Mouse (Mus musculus) granulocyte monocyte progenitor cell, adult 5-6 weeks (primary cell): Measurements from ENCODE around the gene Cenpn. TPM values are rescaled to one million over a fixed set of nuclear protein-coding genes. Genes with fewer than 3 reads are reported as not detected.

Experiments
- ATAC-seq: replicated peaks from 2 replicates; pipeline ENCODE4 v1.8.0; 2016; ENCODE audit warnings: mild to moderate bottlenecking, moderate TSS enrichment, inconsistent platforms; ENCODE audit not compliant: poor library complexity, severe bottlenecking
- total RNA-seq, 2 experiments: library from RNA; stranded (forward) in 1 of 2; stranded (reverse) in 1 of 2; fragments of 200-712, 200-1000 nt in 1 of 2; fragments of >200 nt in 1 of 2; fragmentation: Nextera tagmentation in 1 of 2; gene quantifications; 2 replicates each; pipeline ENCODE4 v1.2.3; 2014 to 2017

Gene Cenpn
- total RNA-seq (2014; fragmentation: Nextera tagmentation) (22.0 and 38.4 TPM in 2 replicates), total RNA-seq (2017) (33.9 and 43.1 TPM in 2 replicates)

DNA sequence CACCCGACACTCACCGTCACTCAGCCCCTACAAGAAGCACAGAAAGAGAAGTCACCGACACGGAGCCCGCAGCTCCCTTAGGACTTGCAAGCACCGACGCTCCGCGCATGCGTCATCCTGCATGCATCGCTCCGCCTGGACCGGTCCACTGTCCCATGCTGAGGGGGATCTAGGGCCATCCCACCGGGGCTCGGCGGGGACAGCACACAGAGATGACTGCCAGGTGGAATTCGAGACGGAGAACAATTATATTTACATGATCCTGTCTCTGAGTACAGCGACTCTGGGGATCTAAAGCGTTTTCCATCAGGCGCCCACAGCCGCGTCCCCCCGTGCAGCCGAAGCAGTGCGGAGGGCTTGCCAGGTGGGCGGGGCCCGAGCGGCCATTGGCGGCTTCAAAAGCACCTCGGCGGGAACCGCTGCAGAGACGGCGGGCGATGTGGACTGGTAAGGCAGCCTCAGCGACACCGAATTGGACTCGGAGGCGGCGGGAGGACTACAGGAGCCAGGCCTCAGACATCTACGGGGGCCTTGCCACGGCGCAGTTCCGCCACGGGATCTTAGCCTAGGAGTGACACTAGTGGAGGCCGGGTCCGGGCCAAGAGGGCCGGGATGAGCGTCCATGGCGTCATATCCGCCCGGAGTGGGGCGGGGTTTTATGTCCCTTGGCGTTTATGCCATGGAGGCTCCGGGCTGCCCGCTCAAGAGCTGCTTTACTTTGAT is at the start of gene Cenpn, which contains the start of gene Cmc2:
Gene Cenpn, plus strand, starts transcription at position 394 of the 723 bp plus-strand sequence.
Gene Cmc2, minus strand, starts transcription at position 119 of the 723 bp plus-strand sequence.
- peak; percentile 87 for ATAC-seq

DNA sequence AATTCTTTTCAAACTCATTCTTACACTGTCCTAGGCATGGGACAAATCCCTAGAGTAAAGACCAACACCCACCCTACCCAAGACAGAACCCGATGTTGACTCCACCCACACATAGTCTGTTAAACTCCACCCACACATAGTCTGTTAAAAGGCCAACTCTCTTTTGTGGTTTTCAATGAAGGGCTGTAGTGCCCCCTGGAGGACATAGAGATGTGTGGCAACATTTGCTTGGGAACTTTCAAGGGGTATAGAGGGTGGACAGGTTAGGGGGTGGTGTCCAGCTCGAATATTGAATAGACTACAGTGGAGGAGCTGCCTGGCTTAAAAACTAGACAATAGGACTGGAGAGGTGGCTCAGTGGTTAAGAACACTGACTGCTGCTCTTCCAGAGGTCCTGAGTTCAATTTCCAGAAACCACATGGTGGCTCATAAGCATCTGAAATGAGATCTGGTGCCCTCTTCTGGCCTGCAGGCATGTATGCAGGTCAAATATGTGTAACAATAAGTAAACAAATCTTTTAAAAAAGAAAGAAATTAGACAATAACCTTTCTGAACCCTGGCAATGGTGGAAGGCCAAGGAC is 48.7 kb upstream of the Cenpn start:
- ATAC-seq, result peak; percentile 41

DNA sequence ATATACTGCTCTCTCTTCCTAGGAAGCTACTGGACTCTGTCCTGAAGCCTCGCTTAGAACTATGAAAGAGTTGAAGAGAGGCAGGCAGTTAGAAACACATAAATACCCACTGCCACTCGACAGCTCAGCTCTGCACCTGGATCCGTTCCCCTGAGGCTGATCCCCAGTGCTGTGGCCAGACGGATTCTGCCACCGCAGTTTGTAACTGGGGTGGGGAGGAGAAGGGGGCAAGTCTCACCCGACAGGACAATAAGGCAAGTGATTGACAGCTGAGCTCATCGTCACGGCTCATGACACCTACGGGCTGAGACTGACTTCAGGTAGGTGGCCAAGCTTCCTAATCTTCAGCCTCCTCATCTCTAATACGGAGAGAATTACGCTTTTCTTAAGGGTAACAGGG is 47.9 kb upstream of the Cenpn start:
- ATAC-seq, result no peak

DNA sequence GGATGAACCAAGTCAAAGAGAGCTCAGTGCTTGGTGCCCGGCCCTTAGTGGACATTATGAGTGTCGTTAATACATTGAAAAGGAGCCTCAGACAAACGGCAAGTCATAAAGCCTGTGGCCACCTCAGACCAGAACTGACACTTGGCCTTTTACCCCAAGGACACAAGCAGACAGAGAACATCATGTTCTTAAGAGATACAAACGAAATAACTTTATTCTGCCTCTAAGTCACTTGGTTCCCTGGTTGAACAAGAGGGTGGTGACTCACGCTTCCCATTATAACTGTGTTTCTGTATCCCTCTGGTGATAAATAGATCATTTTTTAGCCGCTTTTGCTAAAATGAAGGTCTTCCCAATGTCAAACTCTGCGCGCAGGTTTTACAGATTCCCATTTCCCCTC is 47.5 kb upstream of the Cenpn start:
- no peak for ATAC-seq

DNA sequence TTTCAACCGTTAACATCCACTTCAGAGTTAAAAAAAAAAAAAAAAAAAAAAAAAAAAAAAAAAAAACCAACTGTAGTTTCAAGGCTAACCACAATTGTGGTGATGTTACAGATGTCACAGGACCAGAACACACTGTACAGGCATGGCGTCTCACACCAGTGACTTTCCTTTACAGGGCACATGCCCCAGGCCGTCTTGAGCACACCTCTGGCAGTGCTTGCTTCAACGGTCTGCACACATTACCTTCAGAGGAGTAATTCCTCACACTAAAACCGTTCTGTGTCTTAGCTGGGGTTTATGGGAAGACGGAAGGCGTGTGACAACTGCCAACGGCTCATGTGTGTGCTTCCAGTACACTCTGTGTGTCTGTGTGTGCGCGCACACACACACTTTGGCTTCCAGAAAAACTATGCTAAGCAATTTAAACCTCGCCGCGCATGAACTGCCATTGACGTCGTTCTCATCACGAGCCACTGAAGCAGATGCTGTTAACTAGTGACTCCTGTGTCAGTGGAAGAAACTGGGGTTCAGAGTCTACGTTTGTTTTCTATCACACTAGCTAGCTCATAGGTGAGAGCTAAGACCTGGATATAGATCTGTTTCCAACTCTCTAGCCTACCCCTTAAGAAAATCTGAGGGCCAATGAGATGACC is 45.6 kb upstream of the Cenpn start:
- ATAC-seq, result peak; percentile 67

DNA sequence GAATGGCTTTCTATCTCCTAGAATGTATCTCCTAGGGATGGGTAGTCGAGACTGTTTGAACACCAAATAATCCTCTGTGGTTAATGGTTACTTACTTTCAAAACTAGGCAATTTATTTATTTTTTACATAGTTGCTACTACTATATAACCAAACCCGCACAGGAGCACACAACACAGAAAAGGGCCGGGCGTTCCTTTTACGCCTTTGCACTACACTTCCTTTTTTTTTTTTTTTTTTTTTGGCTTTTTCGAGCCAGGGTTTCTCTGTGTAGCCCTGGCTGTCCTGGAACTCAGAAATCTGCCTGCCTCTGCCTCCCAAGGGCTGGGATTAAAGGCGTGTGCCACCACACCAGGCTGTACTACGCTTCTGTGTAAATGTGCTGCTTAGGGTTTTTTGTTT is 40.1 kb upstream of the Cenpn start:
- no peak for ATAC-seq

DNA sequence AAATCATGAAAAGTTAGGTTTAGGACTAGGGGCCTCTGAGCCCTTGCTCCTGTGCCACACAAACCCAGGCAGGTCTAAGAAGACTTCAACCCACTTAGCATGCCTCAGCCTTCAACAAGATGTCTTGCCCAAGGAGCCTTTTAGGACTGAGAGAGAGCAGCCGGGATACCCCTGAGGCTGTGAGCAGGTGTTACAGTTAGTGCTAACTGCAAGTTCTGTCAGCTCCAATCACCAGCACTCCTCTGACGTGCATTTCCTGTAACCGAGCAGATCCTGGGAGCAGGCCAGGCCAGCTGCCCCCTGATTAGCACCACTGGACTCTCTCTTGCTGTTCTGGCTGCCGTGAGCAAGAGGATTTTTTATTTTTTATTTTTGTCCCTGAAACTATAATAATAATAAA is 33.7 kb upstream of the Cenpn start:
- ATAC-seq, result no peak

DNA sequence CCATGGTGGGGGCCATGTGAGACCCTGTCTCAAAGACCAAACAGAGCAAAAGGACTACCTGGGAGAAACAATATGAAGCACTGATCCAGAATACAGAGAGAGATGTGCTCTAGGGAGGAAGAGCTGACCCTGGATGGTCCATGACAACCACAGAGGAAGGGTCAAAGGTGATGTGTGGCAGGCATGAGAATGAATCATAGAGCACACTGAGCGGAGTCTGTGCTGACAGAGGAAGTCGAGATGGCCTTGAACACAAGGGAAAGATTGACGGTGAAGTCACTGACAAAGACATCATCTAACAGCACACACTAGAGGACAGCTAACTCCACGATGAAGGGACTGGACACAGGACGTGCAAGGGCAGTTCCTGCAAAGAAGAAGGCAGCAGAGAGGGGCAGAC is 30.1 kb upstream of the Cenpn start:
- no peak for ATAC-seq

DNA sequence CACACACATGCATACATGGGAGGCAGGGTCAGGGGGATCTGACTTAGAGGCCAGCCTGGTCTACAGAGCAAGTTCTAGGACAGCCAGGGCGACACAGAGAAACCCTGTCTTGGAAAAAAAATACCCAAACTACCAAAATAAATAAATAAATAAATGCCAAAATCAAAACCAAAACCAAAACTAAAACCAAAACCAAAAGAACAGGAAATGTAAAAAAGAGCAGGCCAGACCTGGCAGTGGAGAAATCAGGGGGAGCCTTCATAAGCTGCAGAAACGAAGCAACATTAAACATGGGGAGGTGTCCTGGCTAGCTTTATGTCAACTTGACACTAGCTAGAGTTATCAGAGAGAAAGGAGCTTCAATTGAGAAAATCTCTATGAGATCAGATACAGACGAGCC is 29.4 kb upstream of the Cenpn start:
- ATAC-seq, result no peak

DNA sequence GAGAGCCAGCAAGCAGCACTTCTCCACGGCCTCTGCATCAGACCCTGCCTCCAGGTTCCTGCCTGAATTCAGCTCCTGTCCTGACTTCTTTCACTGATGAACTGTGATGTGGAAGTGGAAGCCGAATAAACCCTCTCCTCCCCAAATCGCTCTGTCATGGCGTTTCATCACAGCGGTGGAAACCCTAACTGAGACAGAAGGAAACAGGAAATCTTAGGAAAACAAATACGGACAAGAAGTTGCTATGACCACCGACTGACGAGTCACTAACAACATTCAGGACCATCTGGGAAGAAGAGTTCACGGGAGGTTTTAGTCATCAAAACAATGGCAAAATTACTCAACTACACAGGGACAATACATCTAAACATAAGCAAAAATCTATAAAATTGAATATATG is 28.9 kb upstream of the Cenpn start:
- peak; percentile 84 for ATAC-seq

DNA sequence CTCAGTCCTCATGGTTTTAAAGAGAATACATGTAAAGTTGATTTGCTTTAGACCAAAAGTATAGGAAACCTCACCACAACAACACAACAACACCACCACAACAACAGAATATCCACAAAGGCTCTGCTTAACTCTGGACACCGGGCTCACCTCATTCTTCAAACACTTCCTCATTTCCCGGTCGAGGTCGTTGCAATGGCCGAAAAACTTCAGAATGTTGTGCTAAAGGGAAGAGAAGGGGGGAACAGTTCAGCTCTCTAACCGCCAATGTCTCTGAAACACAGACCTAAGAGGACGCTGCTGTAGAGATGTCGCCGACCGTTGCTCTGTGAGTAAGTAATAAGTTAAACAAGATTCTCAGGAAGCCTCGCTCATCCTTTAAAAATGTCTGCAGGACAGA is 27.6 kb upstream of the Cenpn start:
- ATAC-seq, result peak; percentile 55

DNA sequence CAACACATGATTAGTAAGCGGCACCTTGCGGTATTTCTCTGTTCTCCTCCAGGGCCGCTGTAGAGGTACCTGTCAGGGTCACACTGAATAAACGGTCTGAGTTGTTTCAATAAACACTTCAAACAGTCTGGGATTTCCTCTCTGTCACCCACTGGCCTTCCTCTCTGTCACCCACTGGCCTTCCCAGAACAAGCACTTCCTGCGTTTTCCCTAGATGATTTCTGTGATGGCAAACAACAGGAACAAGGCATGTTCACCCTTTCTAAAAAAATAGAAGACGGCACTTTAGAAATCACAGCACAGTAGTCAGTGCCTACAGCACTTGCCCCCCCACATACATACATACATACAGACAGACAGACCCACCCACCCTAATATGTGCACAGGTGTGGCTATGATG is 26.0 kb upstream of the Cenpn start:
- ATAC-seq, result no peak

DNA sequence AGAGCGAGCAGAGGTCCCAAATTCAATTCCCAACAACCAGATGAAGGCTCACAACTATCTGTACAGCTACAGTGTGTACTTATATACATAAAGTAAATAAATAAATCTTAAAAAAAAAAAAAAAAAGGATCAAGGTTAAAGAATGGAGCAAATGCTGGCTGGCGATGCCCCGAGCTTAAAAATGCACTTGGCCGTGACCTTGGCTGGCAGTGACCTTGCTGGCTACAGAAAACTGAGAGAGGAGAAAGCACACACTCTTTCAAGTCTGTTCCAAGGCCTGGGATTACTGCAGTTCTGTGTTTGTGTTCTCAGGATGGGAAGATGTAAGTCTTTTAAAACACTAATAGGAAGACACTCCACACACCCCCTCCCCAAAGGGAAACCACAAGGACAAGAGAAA is 16.8 kb upstream of the Cenpn start:
- no peak for ATAC-seq

DNA sequence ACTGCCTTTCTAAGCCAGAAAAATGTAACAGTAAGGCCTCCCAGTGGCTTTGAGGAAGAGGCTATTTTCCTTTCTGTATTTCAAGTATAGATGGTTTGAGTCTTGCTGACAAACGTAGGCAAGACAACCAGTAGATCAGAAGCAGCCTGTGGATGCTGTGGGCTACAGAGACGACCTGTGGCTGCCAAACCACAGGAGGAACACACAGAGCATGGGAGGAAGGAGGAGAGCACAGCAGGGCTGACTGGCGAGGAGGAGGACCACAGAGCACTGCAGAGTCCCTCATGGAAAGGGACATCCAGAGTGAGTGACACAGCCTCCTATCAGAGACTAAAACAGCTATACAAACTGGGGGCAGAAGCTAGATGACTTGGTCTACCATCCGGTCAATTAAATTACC is 16.3 kb upstream of the Cenpn start:
- no peak for ATAC-seq

DNA sequence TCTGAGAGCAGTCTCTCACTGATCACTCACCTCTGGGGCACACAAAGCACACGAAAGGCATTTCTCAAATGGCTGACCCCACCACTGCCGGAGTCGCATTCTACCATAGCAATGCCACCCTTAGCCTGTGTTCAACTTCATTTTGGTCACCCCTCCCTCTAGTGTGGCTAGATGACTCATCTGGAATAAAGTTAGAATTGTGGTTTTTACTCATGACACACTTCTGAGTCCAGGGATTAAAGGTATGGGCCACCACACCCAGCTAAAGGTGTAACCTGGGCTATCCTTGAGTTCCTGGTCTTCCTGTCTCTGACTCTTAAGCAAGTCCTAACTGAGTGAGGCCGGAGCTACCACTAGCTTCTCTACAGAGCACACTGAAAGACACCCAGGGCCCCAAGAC is 15.7 kb upstream of the Cenpn start:
- ATAC-seq, result no peak

DNA sequence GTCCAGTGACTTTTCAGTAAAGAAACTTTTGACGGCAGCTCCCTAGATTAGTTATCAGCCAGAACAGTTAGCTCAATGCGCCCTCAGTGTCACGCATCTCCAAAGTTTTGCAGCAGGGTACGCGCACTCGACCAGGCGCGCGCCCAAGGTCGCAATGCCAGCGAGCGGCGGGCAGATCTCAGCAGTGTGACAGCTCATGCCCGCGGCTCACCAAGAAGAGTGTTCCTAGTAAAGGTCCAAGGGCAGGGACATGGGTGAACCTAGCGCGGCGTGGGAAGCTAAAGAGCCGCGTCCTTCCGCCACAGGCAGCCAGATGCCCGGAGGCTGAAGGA is 559 bp upstream of the Cenpn start:
- ATAC-seq, result no peak

DNA sequence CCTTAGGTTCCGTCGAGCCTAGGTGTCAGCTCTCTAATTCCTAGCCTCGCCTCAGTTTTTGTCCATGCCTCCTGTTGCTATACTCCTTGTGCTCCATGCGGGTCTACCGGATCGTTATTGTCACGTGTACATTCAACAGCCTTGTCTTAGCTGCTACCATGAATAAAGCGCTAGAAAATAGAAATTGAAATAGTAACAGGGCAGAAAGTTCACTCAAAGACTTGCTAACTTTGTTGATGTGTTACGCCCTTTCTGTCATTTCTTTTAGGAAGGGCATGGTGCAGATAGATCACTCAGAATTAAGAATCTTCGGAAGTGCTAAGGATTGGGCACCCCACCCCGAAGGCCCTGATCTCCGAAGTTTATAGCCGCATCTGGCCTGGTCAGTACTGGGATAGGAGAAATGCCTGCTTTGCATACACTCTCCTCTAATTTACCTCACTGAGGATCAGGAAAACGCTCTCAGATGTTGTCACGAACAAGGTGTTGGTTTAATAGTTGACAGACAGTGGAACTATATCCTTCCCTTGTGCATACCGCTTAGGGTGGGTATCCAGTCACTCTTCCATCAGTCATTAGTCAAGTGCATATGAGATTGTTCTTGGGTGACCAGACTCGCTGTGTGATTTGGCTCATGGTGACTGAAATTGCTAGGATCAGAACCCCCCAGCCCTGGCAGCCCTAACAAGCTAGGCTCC is 679 bp downstream of the Cenpn start:
- ATAC-seq, result no peak

DNA sequence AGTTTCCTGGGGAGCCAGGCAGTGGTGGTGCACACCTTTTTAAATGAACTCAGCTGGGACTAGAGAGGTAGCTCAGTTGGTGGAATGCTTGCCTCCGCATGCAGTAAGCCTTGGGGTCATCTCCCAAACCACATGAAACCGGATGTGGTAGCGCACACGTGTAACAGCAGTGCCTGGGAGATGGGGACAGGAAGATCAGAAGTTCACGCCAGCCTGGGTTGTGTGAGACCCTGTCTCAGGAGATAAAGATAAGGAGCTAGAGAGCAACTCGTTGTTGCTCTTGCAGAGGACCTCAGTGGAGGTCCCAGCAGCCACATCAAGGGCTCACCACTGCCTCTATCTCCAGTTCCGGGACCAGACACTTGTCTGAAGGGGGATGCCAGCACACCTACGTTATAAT is 2.0 kb downstream of the Cenpn start:
- ATAC-seq, result no peak

DNA sequence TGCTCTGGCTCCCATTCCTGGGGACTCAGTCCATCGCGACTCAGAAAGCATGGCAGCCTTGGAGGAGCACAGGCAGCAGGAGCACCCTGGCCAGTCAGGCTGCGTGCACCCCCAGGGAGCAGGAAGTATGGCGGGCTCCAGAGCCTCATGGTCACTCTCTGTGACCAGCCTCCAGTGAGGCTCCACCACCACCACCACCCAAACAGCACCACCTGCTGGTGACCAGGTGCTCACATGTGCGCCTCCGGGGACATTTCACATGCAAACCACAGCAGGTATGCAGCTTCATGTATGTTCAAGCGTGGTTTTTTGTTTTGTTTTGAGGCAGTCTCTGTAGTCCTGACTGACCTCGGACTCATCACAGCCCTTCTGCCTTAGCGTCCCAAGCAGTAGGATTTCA is 6.3 kb downstream of the Cenpn start:
- ATAC-seq, result peak; percentile 88

DNA sequence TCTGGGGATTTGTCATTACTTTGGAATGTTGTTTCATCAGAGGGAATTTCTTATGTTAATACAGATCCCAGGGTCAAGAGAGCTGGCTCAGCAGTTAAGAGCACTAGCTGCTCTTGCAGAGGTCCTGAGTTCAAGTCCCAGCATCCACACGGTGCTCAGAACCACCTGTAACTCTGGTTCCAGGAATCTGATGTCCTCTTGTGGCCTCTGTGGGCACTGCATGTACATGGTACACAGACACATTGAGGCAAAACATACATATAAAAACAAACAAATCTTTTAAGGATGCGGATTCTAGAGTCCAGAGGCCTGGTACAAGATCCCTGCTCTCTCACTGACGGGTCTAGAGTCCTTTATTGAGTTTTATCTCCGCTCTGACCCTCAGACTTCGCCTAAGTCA is 7.1 kb downstream of the Cenpn start:
- ATAC-seq, result 0 out of 2 replicates have a peak, but pooled peaks have one; percentile 27

DNA sequence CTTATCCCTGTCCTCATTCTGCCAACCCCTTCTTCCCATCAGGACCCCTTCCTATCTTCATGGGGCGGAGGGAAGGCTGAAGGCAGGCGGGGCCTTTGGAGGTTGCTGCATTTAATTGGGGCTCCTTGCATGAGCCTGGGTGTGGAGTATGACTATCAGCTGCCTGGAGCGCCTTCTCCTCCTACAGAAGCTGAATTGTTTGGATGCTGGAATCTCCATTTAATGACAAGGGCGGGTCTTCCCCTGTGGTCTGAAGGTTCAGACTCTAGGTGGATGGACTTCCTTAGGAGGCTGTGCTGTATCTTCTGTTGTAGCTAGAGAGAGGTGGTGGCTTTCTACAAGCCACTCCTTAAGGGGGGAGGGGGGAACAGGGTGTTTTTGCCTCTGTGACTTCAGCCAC is 13.4 kb downstream of the Cenpn start:
- no peak for ATAC-seq
